Mouse (Mus musculus) stomach, postnatal 0 days (tissue): ENCODE data around the gene Vcp.

Source experiments
- CTCF ChIP-seq: IDR thresholded peaks from 2 replicates; pipeline ENCODE4 v1.5.1; 2016; ENCODE audit warnings: antibody characterized with exemption, low read depth, mild to moderate bottlenecking, moderate library complexity
- EP300 ChIP-seq: optimal IDR thresholded peaks from 2 replicates; pipeline ENCODE3; 2016; ENCODE audit warnings: antibody characterized with exemption

- TF ChIP-seq CTCF, result peak; percentile 56
- no peak for TF ChIP-seq EP300
Measured at GRCm38 (mm10) chr4:42933630-42934029, 66.7 kb downstream of the Vcp start.
